Mouse (Mus musculus): ENCODE measurements around the gene Taf8.

DNA sequence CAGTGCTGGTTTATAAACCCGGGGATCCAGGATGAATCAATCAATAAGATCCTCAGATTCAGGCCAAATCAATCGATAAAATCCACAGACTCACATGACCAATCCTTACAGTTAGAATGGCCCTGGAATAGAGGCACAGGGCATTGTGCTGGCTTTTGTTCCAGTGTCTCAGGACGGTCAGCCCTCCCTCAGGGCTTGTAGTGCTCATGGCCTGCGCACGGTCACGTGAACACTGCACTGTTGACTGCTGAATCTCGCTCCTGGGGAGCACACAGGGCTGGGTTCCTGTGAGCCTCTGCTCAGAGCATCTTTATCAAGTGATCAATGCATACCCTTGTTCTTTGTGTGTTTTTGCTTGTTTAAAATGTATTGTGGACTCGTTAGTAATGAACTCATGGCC is 26.8 kb upstream of the Taf8 start:
- TF ChIP-seq CTCF (IDR thresholded peaks at IDR 0.05; ENCODE audit: insufficient read depth, low read length) (no peak), POLR2A (IDR thresholded peaks at IDR 0.05; ENCODE audit: borderline replicate concordance, extremely low read depth, low read depth, low read length) (no peak)
